Mouse (Mus musculus) left cerebral cortex, adult 8-10 months (tissue): ENCODE data around the gene Capns2. TPM values are rescaled to one million over a fixed set of nuclear protein-coding genes. Genes with fewer than 3 reads are reported as not detected.
"Not testable (repeated sequence)": the region's sequence is repeated elsewhere in the genome, so short reads cannot be mapped to it uniquely, and the experiment has no call there.

Experiments used
- DNase-seq, 2 experiments: peaks; one replicate each; pipeline ENCODE4 v3.0.0; 2022; ENCODE audit warnings: low spot score in 2 of 2
- total RNA-seq, 4 experiments: library from RNA; stranded (reverse); gene quantifications; 2 replicates each; pipeline ENCODE4 v1.2.4; 2022

The Capns2 gene
- 1 to 10 TPM in 2 of 4 experiments, under 1 TPM in 1, not detected in 1; 0.49 to 1.6 (median 1.0) TPM for total RNA-seq

- DNase-seq: no peak
These were observed at the start of gene Capns2 for GRCm38 (mm10) chr8:92901107-92901506. TSS of gene Capns2 (plus strand) at chr8:92901407.

GRCm38 (mm10) chr8:92853188-92853983 is 47.8 kb upstream of the Capns2 start:
- DNase-seq: no peak

- DNase-seq: no peak
These were observed 46.5 kb upstream of the Capns2 start for GRCm38 (mm10) chr8:92854673-92855072.

- peak; percentile 58 to 73 for DNase-seq
These were observed 45.9 kb upstream of the Capns2 start, which contains the start of gene Lpcat2 for GRCm38 (mm10) chr8:92855171-92855894. TSS of gene Lpcat2 (plus strand) at chr8:92855339.

- DNase-seq: no peak
These were observed 44.8 kb upstream of the Capns2 start for GRCm38 (mm10) chr8:92856273-92856986.

- DNase-seq: no peak
These were observed 42.6 kb upstream of the Capns2 start for GRCm38 (mm10) chr8:92858475-92859182.

- no peak for DNase-seq
These were observed 39.2 kb upstream of the Capns2 start for GRCm38 (mm10) chr8:92861977-92862376.

GRCm38 (mm10) chr8:92870281-92870680 is 30.9 kb upstream of the Capns2 start:
- DNase-seq: no peak

GRCm38 (mm10) chr8:92872063-92872759 is 29.0 kb upstream of the Capns2 start:
- no peak for DNase-seq

GRCm38 (mm10) chr8:92875795-92876194 is 25.4 kb upstream of the Capns2 start:
- no peak for DNase-seq

- DNase-seq: no peak
These were observed 20.0 kb upstream of the Capns2 start for GRCm38 (mm10) chr8:92881247-92881646.

GRCm38 (mm10) chr8:92883771-92884170 is 17.4 kb upstream of the Capns2 start:
- DNase-seq: no peak

- DNase-seq: not testable (repeated sequence)
These were observed 9.0 kb upstream of the Capns2 start for GRCm38 (mm10) chr8:92892216-92892615.

- no peak for DNase-seq
These were observed 7.3 kb upstream of the Capns2 start for GRCm38 (mm10) chr8:92893870-92894269.

- no peak for DNase-seq
These were observed 6.2 kb upstream of the Capns2 start for GRCm38 (mm10) chr8:92895053-92895452.

GRCm38 (mm10) chr8:92896056-92896455 is 5.2 kb upstream of the Capns2 start:
- no peak for DNase-seq

- DNase-seq: no peak
These were observed 4.6 kb upstream of the Capns2 start for GRCm38 (mm10) chr8:92896611-92897010.

- no peak for DNase-seq
These were observed 3.4 kb upstream of the Capns2 start for GRCm38 (mm10) chr8:92897794-92898193.

- DNase-seq: no peak
These were observed 1.6 kb upstream of the Capns2 start for GRCm38 (mm10) chr8:92899590-92899989.

GRCm38 (mm10) chr8:92902981-92903380 is 1.8 kb downstream of the Capns2 start:
- DNase-seq: no peak
